In the genomic region with DNA sequence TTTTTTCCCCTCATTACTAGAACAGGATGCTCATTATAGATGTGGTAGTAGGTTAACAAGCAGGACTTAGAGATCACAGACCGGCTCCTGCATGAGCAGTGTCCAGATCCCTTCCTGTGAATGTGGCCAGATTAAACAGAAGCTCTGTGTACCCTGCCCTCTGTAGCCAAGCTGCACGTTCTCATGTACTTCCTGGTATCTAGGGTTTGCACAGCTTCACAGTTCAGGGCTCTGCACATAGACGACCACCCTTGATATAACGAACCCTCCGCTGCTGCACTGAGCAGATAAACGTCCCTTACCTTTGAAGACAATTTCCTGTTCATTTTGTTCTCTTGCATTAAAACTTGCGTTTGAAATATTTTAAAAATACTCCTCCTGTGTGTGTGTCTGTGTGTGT, we compare ENCODE assay signal across 21 mouse cellular contexts.
A peak's percentile ranks its signal among the peaks of the same experiment; 100 is the strongest.
DNase-seq lines count a peak whose midpoint lies in the region; ATAC-seq and TF ChIP-seq lines count a peak whose summit lies in the region.
"Had no signal": no experiment of that assay in that cellular context is flagged by ENCODE, and none has a peak within 500 bp of the region (broad histone marks: within the 10 kb centered on the region; RNA-seq: fewer than 3 reads in every experiment).

No protein-coding gene starts in this region.

- H3K4me2 ChIP-seq in heart, embryonic 15.5 days: no peak overlapping the region
- no peak overlapping the region for H3K4me2 ChIP-seq in liver, embryonic 14.5 days (ENCODE audit: low read depth)
- H3K4me2 ChIP-seq in hindbrain, embryonic 11.5 days (replicated peaks; ENCODE audit: low read depth, low read length): no peak overlapping the region
- H3K4me2 ChIP-seq: embryonic facial prominence, embryonic 15.5 days; forebrain, embryonic 12.5 days; heart, embryonic 12.5 days; hindbrain, embryonic 13.5 days had no signal

- no peaks in the 10 kb centered on the region for H3K4me1 ChIP-seq in heart, embryonic 15.5 days (replicated peaks)
- H3K4me1 ChIP-seq in liver, embryonic 14.5 days (replicated peaks; ENCODE audit: control insufficient read depth in 2 of 2, insufficient read depth in 2 of 2, low read length in 1 of 2): peaks cover 0 to 3% of the 10 kb centered on the region in 2 experiments; a peak in 2 of 4 replicates
- no peaks in the 10 kb centered on the region for H3K4me1 ChIP-seq in hindbrain, embryonic 11.5 days (replicated peaks; ENCODE audit: control insufficient read depth, insufficient read depth, low read length)
- H3K4me1 ChIP-seq: embryonic facial prominence, embryonic 15.5 days had no signal

- ATAC-seq in heart, embryonic 15.5 days (replicated peaks; ENCODE audit: insufficient number of reproducible peaks, insufficient read depth, low FRiP score, low read depth): 0 out of 2 replicates have a peak, but pooled peaks have one; percentile 39
- 0 out of 2 replicates have a peak, but pooled peaks have one; percentile 36 for ATAC-seq in common myeloid progenitor, adult 5-6 weeks (replicated peaks; ENCODE audit: low read depth, poor library complexity, severe bottlenecking)
- ATAC-seq in liver, embryonic 14.5 days (ENCODE audit: insufficient read depth): peak; percentile 33; the same call in 1 of the 2 replicates
- peak; percentile 68 for ATAC-seq in megakaryocyte progenitor cell, adult 5-6 weeks (replicated peaks; ENCODE audit: poor library complexity)
- no peak for ATAC-seq in erythroid progenitor cell, adult 5-6 weeks (replicated peaks; ENCODE audit: low FRiP score, poor library complexity, severe bottlenecking)
- ATAC-seq in hindbrain, embryonic 11.5 days (ENCODE audit: low FRiP score): no peak
- ATAC-seq: forebrain, embryonic 16.5 days; hindbrain, postnatal 0 days had no signal

- no peak for TF ChIP-seq CTCF in liver, embryonic 14.5 days (IDR thresholded peaks at IDR 0.05; ENCODE audit: low read depth)

- no peak for DNase-seq in heart, adult 8-10 months (ENCODE audit: low spot score)
- DNase-seq in liver, embryonic 14.5 days (ENCODE audit: low read depth in 3 of 3, low spot score in 3 of 3): no peak
- no peak for DNase-seq in hindbrain, embryonic 11.5 days (ENCODE audit: low spot score)
- DNase-seq: adrenal gland, postnatal 10 days; cerebellum, adult 11-12 months; cerebellum, adult 9-10 months; cerebellum, postnatal 36 days; gastrocnemius, postnatal 10 days; heart, adult 2 months; heart, postnatal 36 days had no signal

- H3K27ac ChIP-seq in heart, embryonic 15.5 days: no peak overlapping the region
- no peak overlapping the region for H3K27ac ChIP-seq in liver, embryonic 14.5 days
- no peak overlapping the region for H3K27ac ChIP-seq in hindbrain, embryonic 11.5 days (ENCODE audit: low read depth, low read length)
- H3K27ac ChIP-seq: embryonic facial prominence, embryonic 15.5 days; forebrain, embryonic 12.5 days; heart, adult 2 months; hindbrain, embryonic 13.5 days; hindbrain, postnatal 0 days had no signal

- no peaks in the 10 kb centered on the region for H3K9me3 ChIP-seq in heart, embryonic 15.5 days (replicated peaks)
- no peaks in the 10 kb centered on the region for H3K9me3 ChIP-seq in liver, embryonic 14.5 days (ENCODE audit: control insufficient read depth, low read length)
- H3K9me3 ChIP-seq in hindbrain, embryonic 11.5 days (ENCODE audit: control insufficient read depth, low read length): no peaks in the 10 kb centered on the region
- H3K9me3 ChIP-seq: embryonic facial prominence, embryonic 15.5 days; forebrain, embryonic 12.5 days; heart, embryonic 12.5 days; hindbrain, embryonic 13.5 days had no signal

- H3K27me3 ChIP-seq in heart, embryonic 15.5 days: no peaks in the 10 kb centered on the region
- H3K27me3 ChIP-seq in liver, embryonic 14.5 days (ENCODE audit: control insufficient read depth, insufficient read depth, low read length): no peaks in the 10 kb centered on the region
- H3K27me3 ChIP-seq in hindbrain, embryonic 11.5 days (ENCODE audit: control insufficient read depth, insufficient read depth, low read length): no peaks in the 10 kb centered on the region
- H3K27me3 ChIP-seq: embryonic facial prominence, embryonic 15.5 days; forebrain, embryonic 12.5 days; heart, embryonic 12.5 days; hindbrain, embryonic 13.5 days had no signal

- peak; percentile 48 for TF ChIP-seq EP300 in liver, embryonic 14.5 days (IDR thresholded peaks at IDR 0.05; ENCODE audit: low read depth)

- WGBS in heart, embryonic 15.5 days: 49% methylated on average over 7 of the region's 7 CpGs
- WGBS in liver, embryonic 14.5 days (ENCODE audit: insufficient replicate concordance): 25% methylated on average over 7 of the region's 7 CpGs
- 81% methylated on average over 7 of the region's 7 CpGs for WGBS in hindbrain, embryonic 11.5 days

- no peaks in the 10 kb centered on the region for H3K36me3 ChIP-seq in heart, embryonic 15.5 days
- H3K36me3 ChIP-seq in liver, embryonic 14.5 days (replicated peaks; ENCODE audit: control insufficient read depth, insufficient read depth, low read depth): no peaks in the 10 kb centered on the region
- H3K36me3 ChIP-seq in hindbrain, embryonic 11.5 days (ENCODE audit: control insufficient read depth, insufficient read depth, low read length): no peaks in the 10 kb centered on the region
- H3K36me3 ChIP-seq: embryonic facial prominence, embryonic 15.5 days; forebrain, embryonic 12.5 days; heart, embryonic 12.5 days; hindbrain, embryonic 13.5 days had no signal

- H3K9ac ChIP-seq in heart, embryonic 15.5 days: no peak overlapping the region
- no peak overlapping the region for H3K9ac ChIP-seq in liver, embryonic 14.5 days (replicated peaks)
- H3K9ac ChIP-seq in hindbrain, embryonic 11.5 days (ENCODE audit: low read depth, low read length): no peak overlapping the region
- H3K9ac ChIP-seq: embryonic facial prominence, embryonic 15.5 days; forebrain, embryonic 12.5 days; heart, embryonic 12.5 days; hindbrain, embryonic 13.5 days had no signal

- no peak overlapping the region for H3K4me3 ChIP-seq in heart, embryonic 15.5 days
- H3K4me3 ChIP-seq in liver, embryonic 14.5 days (ENCODE audit: insufficient read depth in 1 of 2, low read depth in 2 of 2, low read length in 2 of 2): no peak overlapping the region
- H3K4me3 ChIP-seq in hindbrain, embryonic 11.5 days (ENCODE audit: low read depth, low read length): no peak overlapping the region
- H3K4me3 ChIP-seq: embryonic facial prominence, embryonic 15.5 days; erythroblast, embryonic 14.5 days; forebrain, embryonic 12.5 days; heart, adult 2 months; heart, embryonic 12.5 days; hindbrain, embryonic 13.5 days had no signal

Comparison
In these comparisons a context has a peak if more than half of its experiments do, and no peak if none do; other contexts are left out.
1. ATAC-seq: peak in heart, embryonic 15.5 days (single experiment), common myeloid progenitor, adult 5-6 weeks (single experiment), liver, embryonic 14.5 days (single experiment) and megakaryocyte progenitor cell, adult 5-6 weeks (single experiment); none in erythroid progenitor cell, adult 5-6 weeks (single experiment) and hindbrain, embryonic 11.5 days (single experiment).